Mouse (Mus musculus): ENCODE measurements around the gene 1700056E22Rik. TPM values are rescaled to one million over a fixed set of nuclear protein-coding genes. Genes with fewer than 3 reads are reported as not detected.
A peak's percentile ranks its signal among the peaks of the same experiment; 100 is the strongest.

The 1700056E22Rik gene
- total and polyA plus RNA-seq, 3 experiments = 0.35 to 1.1 TPM; not detected in 1

DNA sequence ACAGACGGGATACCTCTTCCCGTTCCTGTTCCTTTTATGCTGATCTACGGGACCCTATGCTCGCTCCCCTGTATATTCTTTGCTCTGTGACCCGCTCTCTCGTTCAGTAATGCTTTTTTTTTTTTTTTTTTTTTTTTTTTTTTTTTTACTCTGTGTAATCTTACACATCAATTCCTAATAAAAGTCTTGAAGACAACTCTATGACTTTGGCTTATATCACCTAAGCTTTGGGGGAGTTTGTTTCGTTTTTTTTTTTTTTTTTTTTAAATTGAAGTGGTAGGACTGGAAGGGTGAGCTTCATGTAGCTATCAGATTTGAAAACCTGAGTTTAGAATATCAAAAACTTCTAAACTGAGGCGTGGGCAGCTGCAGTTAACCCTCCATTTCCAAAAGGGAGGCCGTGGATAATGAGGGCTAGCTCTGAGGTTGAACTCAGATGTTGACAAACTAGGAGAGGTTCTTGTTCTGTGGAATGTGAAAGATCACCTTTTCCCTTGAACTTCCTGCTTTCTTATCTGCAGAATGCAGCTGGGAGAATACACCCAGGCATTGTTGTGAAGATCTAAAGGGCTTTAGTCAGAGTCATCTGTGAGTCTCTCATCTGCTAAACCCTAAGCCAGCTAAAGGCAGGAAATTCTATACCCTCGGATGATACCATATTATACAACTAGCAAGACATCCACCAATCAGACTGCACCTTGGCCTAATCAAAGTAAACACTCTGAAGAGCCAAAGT lies 17.9 kb downstream of the 1700056E22Rik start (continued):
- TF ChIP-seq MYC (IDR thresholded peaks at IDR 0.05; ENCODE audit: low read depth, low read length) (no peak), MEF2A (IDR thresholded peaks at IDR 0.05; ENCODE audit: extremely low read depth, insufficient replicate concordance, low read depth, low read length, poor library complexity, severe bottlenecking) (no peak), HCFC1 (IDR thresholded peaks at IDR 0.05; ENCODE audit: low read depth, low read length) (peak; percentile 31; the same call in 1 of the 2 replicates), SIN3A (IDR thresholded peaks at IDR 0.05; ENCODE audit: low read length) (peak; percentile 78), POLR2A (IDR thresholded peaks at IDR 0.05; ENCODE audit: control insufficient read depth in 1 of 2, insufficient read depth in 1 of 2, low read depth in 1 of 2, low read length in 2 of 2, poor library complexity in 1 of 2) (no peak), MXI1 (IDR thresholded peaks at IDR 0.05; ENCODE audit: low read depth, low read length) (no peak), CTCF (IDR thresholded peaks at IDR 0.05 in 2 of 3, conservative IDR thresholded peaks at IDR 0.05 in 1 of 3; ENCODE audit: control insufficient read depth in 1 of 3, insufficient read depth in 1 of 3, low read depth in 2 of 3, low read length in 3 of 3, poor library complexity in 1 of 3, severe bottlenecking in 1 of 3) (no peak), ZC3H11A (IDR thresholded peaks at IDR 0.05; ENCODE audit: low read depth, low read length) (no peak), MYB (IDR thresholded peaks at IDR 0.05; ENCODE audit: low read depth, low read length) (no peak)

DNA sequence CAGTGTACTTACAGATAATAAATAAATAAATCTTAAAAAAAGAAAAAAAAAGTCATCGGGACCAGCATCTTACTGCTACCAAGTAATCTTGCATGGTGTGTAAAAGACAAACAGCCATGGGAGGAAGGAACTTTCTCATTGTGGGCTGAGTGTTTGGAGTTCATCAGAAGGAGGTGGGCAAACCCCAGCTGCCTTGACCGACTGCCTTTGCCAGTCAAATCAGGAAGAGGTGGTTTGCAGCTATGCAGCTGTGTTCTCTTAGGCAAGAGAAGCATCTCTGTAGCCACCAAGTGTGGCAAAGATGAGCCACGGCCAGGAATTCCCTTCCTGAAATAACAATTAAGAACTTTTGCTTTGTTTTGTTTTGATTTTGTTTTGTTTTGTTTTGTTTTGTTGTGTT lies 20.0 kb downstream of the 1700056E22Rik start:
- Histone ChIP-seq H3K79me2 (ENCODE audit: control insufficient read depth, insufficient read depth, low read length, poor library complexity) (no peaks in the 10 kb centered on the region), H3K36me3 (ENCODE audit: control insufficient read depth in 1 of 2, insufficient read depth in 2 of 2, low read length in 2 of 2) (peaks cover 0 to 7% of the 10 kb centered on the region in 2 experiments; a peak in 2 of 4 replicates), H3K9ac (ENCODE audit: control insufficient read depth, low read depth, low read length, poor library complexity, severe bottlenecking) (no peak overlapping the region), H3K4me3 (ENCODE audit: control insufficient read depth in 1 of 2, insufficient read depth in 1 of 2, low read depth in 2 of 2, low read length in 2 of 2) (no peak overlapping the region), H3K27me3 (ENCODE audit: control insufficient read depth in 1 of 2, insufficient read depth in 2 of 2, low read length in 2 of 2) (no peaks in the 10 kb centered on the region), H3K27ac (ENCODE audit: control insufficient read depth, low read depth, low read length) (no peak overlapping the region), H3K9me3 (replicated peaks; ENCODE audit: insufficient read depth, low read length) (no peaks in the 10 kb centered on the region), H3K4me1 (ENCODE audit: control insufficient read depth in 1 of 2, insufficient read depth in 2 of 2, low read length in 2 of 2) (peaks cover 1 to 12% of the 10 kb centered on the region in 2 experiments; a peak in 3 of 4 replicates)
- TF ChIP-seq RAD21 (IDR thresholded peaks at IDR 0.05; ENCODE audit: low read depth, low read length) (no peak), CHD2 (IDR thresholded peaks at IDR 0.05; ENCODE audit: low read length) (no peak)
- no peak for DNase-seq (ENCODE audit: low read depth, low spot score)

DNA sequence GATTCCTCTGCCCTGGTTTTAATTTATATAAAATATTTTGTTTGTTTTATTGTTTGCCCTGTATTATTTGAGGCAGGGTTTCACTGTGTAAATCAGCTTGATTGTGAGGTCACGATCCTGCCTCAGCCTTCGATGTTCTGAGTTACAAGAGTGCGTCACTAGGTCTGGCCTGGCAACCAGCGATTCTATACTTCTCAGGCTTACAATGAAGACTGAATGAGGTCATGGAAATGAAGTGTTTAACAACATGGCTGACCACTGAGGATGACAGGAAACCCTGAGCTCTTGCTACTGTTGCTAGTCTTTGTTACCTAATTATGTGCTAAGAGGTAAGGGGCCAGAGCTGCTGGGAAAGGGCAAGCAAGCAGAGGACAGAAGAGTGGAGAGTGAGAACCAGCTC lies 21.0 kb downstream of the 1700056E22Rik start, which contains the start of gene Dusp10:
Gene Dusp10, plus strand, starts transcription at position 197 of the 400 bp plus-strand sequence.
- DNase-seq (ENCODE audit: low read depth, low spot score) = no peak
- H3K79me2 ChIP-seq (ENCODE audit: control insufficient read depth, insufficient read depth, low read length, poor library complexity) = no peaks in the 10 kb centered on the region
- H3K4me1 ChIP-seq (ENCODE audit: control insufficient read depth in 1 of 2, insufficient read depth in 2 of 2, low read length in 2 of 2) = peaks cover 1 to 12% of the 10 kb centered on the region in 2 experiments; a peak in 3 of 4 replicates
- no peak within 1 kb of the TSS for H3K9ac ChIP-seq (ENCODE audit: control insufficient read depth, low read depth, low read length, poor library complexity, severe bottlenecking)
- no peaks in the 10 kb centered on the region for H3K27me3 ChIP-seq (ENCODE audit: control insufficient read depth in 1 of 2, insufficient read depth in 2 of 2, low read length in 2 of 2)
- H3K27ac ChIP-seq (ENCODE audit: control insufficient read depth, low read depth, low read length) = no peak within 1 kb of the TSS
- TF ChIP-seq BHLHE40 (IDR thresholded peaks at IDR 0.05; ENCODE audit: borderline replicate concordance, low read depth, low read length) = no peak
- TF ChIP-seq USF1 (IDR thresholded peaks at IDR 0.05; ENCODE audit: low read depth, low read length) = no peak
- no peaks in the 10 kb centered on the region for H3K9me3 ChIP-seq (replicated peaks; ENCODE audit: insufficient read depth, low read length)
- no peak within 1 kb of the TSS for H3K4me3 ChIP-seq (ENCODE audit: control insufficient read depth in 1 of 2, insufficient read depth in 1 of 2, low read depth in 2 of 2, low read length in 2 of 2)
- H3K36me3 ChIP-seq (ENCODE audit: control insufficient read depth in 1 of 2, insufficient read depth in 2 of 2, low read length in 2 of 2) = peaks cover 0 to 7% of the 10 kb centered on the region in 2 experiments; a peak in 2 of 4 replicates
